Mouse (Mus musculus): ENCODE results near the gene Nbeal2. TPM values are rescaled to one million over a fixed set of nuclear protein-coding genes. Genes with fewer than 3 reads are reported as not detected.

The Nbeal2 gene
- total RNA-seq, 1 experiment from 2014 or later = 10.1 TPM

GRCm38 (mm10) chr9:110582161-110582560 lies 71.8 kb downstream of the Nbeal2 start:
- no peak for DNase-seq

Small RNA genes within 50 kb of the gene (microRNA-seq; reads per million reads assigned to microRNA genes)
- gene Mir8107 = 0 reads per million in 2 experiments

Other genes with a start within 250 kb of the Nbeal2 start
- gene Ptpn23, start 245.9 kb downstream of the Nbeal2 start, total RNA-seq (2021) = 72.2 and 89.7 TPM in 2 replicates
- not detected in 2 replicates for gene Ngp, start 234.4 kb downstream of the Nbeal2 start, total RNA-seq (2021)
- 11.9 and 12.1 TPM in 2 replicates for gene Klhl18, start 177.5 kb downstream of the Nbeal2 start, total RNA-seq (2021)
- gene Kif9, start 177.2 kb downstream of the Nbeal2 start, total RNA-seq (2021) = 0.71 and 1.2 TPM in 2 replicates
- 93.7 and 94.5 TPM in 2 replicates for gene Setd2, start 121.6 kb downstream of the Nbeal2 start, total RNA-seq (2021)
- 18.5 and 20.9 TPM in 2 replicates for gene Nradd, start 29.7 kb downstream of the Nbeal2 start, total RNA-seq (2021)
- 64.0 and 69.5 TPM in 2 replicates for gene Ccdc12, start 2.3 kb upstream of the Nbeal2 start, total RNA-seq (2021)
- 1.2 TPM in 1 of 2 replicates, not detected in the other for gene Myl3, start 87.7 kb upstream of the Nbeal2 start, total RNA-seq (2021)
- 8.0 and 9.7 TPM in 2 replicates for gene Pth1r, start 93.0 kb upstream of the Nbeal2 start, total RNA-seq (2021)
- gene Prss42, start 144.0 kb upstream of the Nbeal2 start, total RNA-seq (2021) = not detected in 2 replicates
- not detected in 2 replicates for gene Prss44, start 159.8 kb upstream of the Nbeal2 start, total RNA-seq (2021)
- gene Prss43, start 172.5 kb upstream of the Nbeal2 start, total RNA-seq (2021) = not detected in 2 replicates
- not detected in 2 replicates for gene Prss45, start 180.4 kb upstream of the Nbeal2 start, total RNA-seq (2021)
- gene Prss46, start 190.3 kb upstream of the Nbeal2 start, total RNA-seq (2021) = not detected in 2 replicates
- not detected in 2 replicates for gene Prss50, start 203.8 kb upstream of the Nbeal2 start, total RNA-seq (2021)
- gene Als2cl, start 225.7 kb upstream of the Nbeal2 start, total RNA-seq (2021) = 19.7 and 22.1 TPM in 2 replicates
- gene Tmie, start 226.0 kb upstream of the Nbeal2 start, total RNA-seq (2021) = 2.0 and 2.3 TPM in 2 replicates

All from adrenal gland, postnatal 25 days (tissue).